Mouse (Mus musculus): Measurements from ENCODE around the gene Hmga1b. TPM values are rescaled to one million over a fixed set of nuclear protein-coding genes. Genes with fewer than 3 reads are reported as not detected.
"Not testable (repeated sequence)": the region's sequence is repeated elsewhere in the genome, so short reads cannot be mapped to it uniquely, and the experiment has no call there.

The Hmga1b gene
- polyA plus RNA-seq, 1 experiment from 2014 or later: 3.0 TPM

DNA sequence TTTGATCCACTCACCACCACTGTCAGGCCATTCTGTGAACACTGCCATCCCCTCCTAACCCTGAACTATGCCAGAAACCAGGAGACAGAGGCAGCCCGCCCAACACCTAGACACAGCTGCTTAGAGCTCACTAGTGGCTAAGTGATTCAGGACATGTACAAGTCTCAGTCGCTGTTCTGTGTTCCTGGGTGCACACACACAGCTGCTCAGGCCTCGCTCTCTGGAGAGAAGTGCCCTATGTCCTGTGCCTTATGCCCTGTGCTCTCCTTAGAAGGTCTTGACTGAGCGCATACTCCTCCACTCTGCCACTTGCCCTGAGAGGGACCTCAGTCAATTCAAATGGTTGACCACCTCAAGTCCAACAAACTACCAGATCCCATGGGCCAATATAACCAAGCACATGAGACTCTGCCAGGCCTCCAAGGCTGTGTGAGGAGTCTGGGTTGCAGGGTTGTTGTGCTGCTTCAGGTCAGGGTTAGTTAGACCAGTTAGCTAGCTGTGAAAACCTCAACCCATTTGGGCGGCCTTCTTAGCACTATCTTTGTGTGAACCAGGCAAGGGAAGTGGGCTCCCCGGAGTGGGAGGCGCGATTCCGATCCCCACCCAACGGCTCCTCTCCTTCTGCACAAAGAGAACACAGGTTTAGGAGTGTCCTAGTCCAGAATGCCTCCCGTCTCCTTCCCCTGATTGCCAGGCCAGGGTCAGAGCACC, 33.9 kb upstream of the Hmga1b start:
- no peak overlapping the region for H3K4me3 ChIP-seq (ENCODE audit: low read depth, low read length)
- no peak for ATAC-seq (ENCODE audit: low read depth)
- H3K4me2 ChIP-seq (ENCODE audit: low read depth, low read length): 0 out of 2 replicates have a peak overlapping the region, but pooled peaks have one; percentile 41
- H3K9ac ChIP-seq (ENCODE audit: low read depth, low read length): no peak overlapping the region
- H3K27ac ChIP-seq (replicated peaks; ENCODE audit: low read depth, low read length): no peak overlapping the region
- WGBS: 75% methylated on average over 11 of the region's 11 CpGs
- H3K36me3 ChIP-seq (ENCODE audit: control insufficient read depth, insufficient read depth, low read length): 0 out of 2 replicates have a peak, but pooled peaks cover 5% of the 10 kb centered on the region
- H3K4me1 ChIP-seq (ENCODE audit: control insufficient read depth, insufficient read depth, low read length): peaks cover 13% of the 10 kb centered on the region; the same call in 1 of the 2 replicates
- H3K9me3 ChIP-seq (ENCODE audit: control insufficient read depth, low read length): no peaks in the 10 kb centered on the region
- H3K27me3 ChIP-seq (replicated peaks; ENCODE audit: control insufficient read depth, insufficient read depth, low read length): no peaks in the 10 kb centered on the region
- DNase-seq (ENCODE audit: low spot score): no peak

DNA sequence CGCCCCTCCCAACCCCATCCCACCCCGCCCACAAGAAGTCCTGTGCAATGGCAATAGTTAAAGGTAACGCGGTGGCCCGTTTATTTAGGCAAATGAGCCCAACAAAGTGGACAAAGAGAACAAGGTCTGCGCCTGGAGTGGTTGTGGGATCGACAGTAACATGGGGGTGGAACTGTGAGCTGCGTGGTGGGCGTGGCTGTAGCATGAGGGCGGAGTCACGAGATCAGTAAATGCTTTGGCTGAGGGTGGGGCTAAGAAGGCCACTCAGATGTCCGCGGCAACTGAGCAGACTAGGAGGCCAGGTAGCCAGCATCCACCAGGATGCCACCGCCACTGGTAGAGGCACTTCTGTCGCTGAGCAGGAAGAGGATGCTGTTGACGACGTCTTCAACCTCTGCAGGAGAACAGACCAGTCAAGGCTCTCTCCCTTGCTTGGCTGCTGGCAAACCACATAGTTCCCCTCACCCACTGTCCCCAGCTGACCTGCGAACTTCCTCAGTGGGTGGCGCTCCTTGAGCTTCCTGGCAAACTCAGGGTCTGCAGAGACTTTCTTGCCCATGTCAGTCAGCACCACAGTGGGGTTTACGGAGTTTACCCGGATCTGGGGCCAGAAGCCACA, 33.1 kb upstream of the Hmga1b start:
- DNase-seq (ENCODE audit: low spot score): peak; percentile 73
- not testable (repeated sequence) for H3K36me3 ChIP-seq (ENCODE audit: control insufficient read depth, insufficient read depth, low read length); H3K9ac ChIP-seq (ENCODE audit: low read depth, low read length); ATAC-seq (ENCODE audit: low read depth); H3K9me3 ChIP-seq (ENCODE audit: control insufficient read depth, low read length); H3K4me3 ChIP-seq (ENCODE audit: low read depth, low read length); H3K27ac ChIP-seq (replicated peaks; ENCODE audit: low read depth, low read length); H3K27me3 ChIP-seq (replicated peaks; ENCODE audit: control insufficient read depth, insufficient read depth, low read length)
- WGBS: 3% methylated on average over 17 of the region's 21 CpGs
- H3K4me1 ChIP-seq (ENCODE audit: control insufficient read depth, insufficient read depth, low read length): peaks cover 13% of the 10 kb centered on the region; the same call in 1 of the 2 replicates
- peak overlapping the region; percentile 41 for H3K4me2 ChIP-seq (ENCODE audit: low read depth, low read length)

DNA sequence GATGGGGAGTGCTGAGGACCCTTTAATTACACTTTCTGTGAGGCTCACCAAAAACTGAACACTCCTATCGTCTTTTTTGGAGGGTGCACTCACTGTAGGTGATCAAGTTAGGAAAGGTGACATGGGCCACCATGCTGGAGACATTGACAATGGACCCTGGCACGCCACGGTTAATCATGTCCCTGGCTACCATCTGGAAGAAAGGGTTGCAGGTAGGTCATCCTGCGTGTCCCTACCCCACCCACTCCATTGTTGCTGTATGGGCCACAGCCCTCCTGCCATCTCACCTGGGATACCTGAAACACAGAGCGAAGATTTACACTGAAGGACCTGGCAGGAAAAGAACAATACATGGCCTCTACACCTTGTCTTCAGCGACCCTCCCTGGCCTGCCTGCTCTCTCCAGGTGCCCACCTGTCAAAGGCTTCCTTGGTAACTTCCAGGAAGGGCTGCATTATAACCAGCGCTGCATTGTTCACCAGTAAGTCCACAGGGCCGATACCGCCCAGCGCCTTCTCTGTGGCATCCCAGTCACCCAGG, 32.2 kb upstream of the Hmga1b start:
- Histone ChIP-seq H3K4me1 (ENCODE audit: control insufficient read depth, insufficient read depth, low read length) (peaks cover 13% of the 10 kb centered on the region; the same call in 1 of the 2 replicates), H3K9me3 (ENCODE audit: control insufficient read depth, low read length) (no peaks in the 10 kb centered on the region), H3K4me3 (ENCODE audit: low read depth, low read length) (no peak overlapping the region), H3K27ac (replicated peaks; ENCODE audit: low read depth, low read length) (no peak overlapping the region), H3K27me3 (replicated peaks; ENCODE audit: control insufficient read depth, insufficient read depth, low read length) (no peaks in the 10 kb centered on the region), H3K36me3 (ENCODE audit: control insufficient read depth, insufficient read depth, low read length) (no peaks in the 10 kb centered on the region), H3K4me2 (ENCODE audit: low read depth, low read length) (no peak overlapping the region), H3K9ac (ENCODE audit: low read depth, low read length) (no peak overlapping the region)
- WGBS: 90% methylated on average over 10 of the region's 10 CpGs
- DNase-seq (ENCODE audit: low spot score) (no peak), ATAC-seq (ENCODE audit: low read depth) (no peak)

DNA sequence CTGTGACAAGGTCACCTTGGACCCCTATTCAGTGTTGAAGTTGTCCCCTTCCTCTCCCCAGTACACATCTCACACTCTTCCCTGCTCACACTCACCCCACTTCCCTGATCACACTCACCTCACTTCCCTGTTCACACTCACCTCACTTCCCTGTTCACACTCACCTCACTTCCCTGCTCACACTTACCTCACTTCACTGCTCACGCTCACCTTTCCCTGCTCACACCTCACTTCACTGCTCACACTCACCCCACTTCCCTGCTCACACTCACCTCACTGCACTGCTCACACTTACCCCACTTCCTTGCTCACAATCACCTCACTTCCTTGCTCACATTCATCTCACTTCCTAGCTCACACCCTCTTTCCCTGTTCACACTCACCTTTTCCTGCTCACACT, 31.2 kb upstream of the Hmga1b start:
- Histone ChIP-seq H3K4me2 (ENCODE audit: low read depth, low read length) (peak overlapping the region; percentile 12), H3K4me1 (ENCODE audit: control insufficient read depth, insufficient read depth, low read length) (peaks cover 11% of the 10 kb centered on the region; the same call in 1 of the 2 replicates), H3K4me3 (ENCODE audit: low read depth, low read length) (no peak overlapping the region), H3K27me3 (replicated peaks; ENCODE audit: control insufficient read depth, insufficient read depth, low read length) (no peaks in the 10 kb centered on the region), H3K9ac (ENCODE audit: low read depth, low read length) (no peak overlapping the region), H3K27ac (replicated peaks; ENCODE audit: low read depth, low read length) (no peak overlapping the region), H3K9me3 (ENCODE audit: control insufficient read depth, low read length) (no peaks in the 10 kb centered on the region), H3K36me3 (ENCODE audit: control insufficient read depth, insufficient read depth, low read length) (no peaks in the 10 kb centered on the region)
- ATAC-seq (ENCODE audit: low read depth) (no peak), DNase-seq (ENCODE audit: low spot score) (no peak)
- 93% methylated on average over 1 of the region's 1 CpGs for WGBS

DNA sequence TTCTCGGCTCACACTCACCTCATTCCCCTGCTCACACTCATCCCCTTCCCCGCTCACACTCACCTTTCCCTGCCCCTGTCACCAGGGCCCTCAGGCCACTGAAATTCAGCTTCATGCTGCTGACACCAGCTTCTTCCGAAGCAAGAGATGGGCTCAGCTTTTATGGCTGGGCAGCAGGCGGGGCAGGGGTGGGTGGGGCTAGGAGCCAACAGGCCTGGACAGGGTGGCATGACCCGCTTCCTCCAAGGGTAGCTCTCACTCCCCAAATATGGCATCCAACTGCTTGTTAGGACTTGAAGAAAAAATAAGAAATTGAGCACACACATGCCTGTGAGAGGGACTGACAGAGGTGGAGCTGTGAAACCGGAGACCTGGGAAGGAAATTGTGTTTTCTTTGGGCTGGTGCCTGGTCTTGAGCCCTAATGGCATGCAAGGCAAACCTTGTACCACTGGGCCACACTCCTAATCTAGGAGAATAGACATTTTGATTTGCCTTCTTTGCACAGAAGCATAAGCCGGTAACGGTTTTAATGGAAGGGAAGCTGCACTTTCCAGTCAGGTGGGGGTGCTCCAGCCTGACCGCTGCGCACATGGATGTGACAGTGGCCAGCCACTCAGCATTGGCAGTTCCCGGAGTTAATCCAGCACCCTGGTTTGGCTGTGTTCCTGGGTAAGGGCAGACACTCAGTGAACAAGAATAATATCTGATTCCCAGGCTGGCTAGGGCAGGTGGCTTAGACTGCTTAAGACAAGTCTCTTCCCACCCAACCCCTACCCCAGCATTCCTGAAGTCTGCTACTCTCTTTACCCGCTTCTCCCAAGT, 30.5 kb upstream of the Hmga1b start, which contains the start of gene Cbr2:
Cbr2 (minus strand) TSS at position 257 of the 823 bp plus-strand sequence.
- no peak within 1 kb of the TSS for H3K9ac ChIP-seq (ENCODE audit: low read depth, low read length)
- no peak within 1 kb of the TSS for H3K4me3 ChIP-seq (ENCODE audit: low read depth, low read length)
- H3K4me2 ChIP-seq (ENCODE audit: low read depth, low read length): peak within 1 kb of the TSS; percentile 12
- H3K9me3 ChIP-seq (ENCODE audit: control insufficient read depth, low read length): no peaks in the 10 kb centered on the region
- WGBS: 57% methylated on average over 12 of the region's 12 CpGs
- no peaks in the 10 kb centered on the region for H3K36me3 ChIP-seq (ENCODE audit: control insufficient read depth, insufficient read depth, low read length)
- H3K4me1 ChIP-seq (ENCODE audit: control insufficient read depth, insufficient read depth, low read length): peaks cover 6% of the 10 kb centered on the region; the same call in 1 of the 2 replicates
- DNase-seq (ENCODE audit: low spot score) (peak; percentile 81), ATAC-seq (ENCODE audit: low read depth) (peak; percentile 38; the same call in 1 of the 2 replicates)
- H3K27ac ChIP-seq (replicated peaks; ENCODE audit: low read depth, low read length): peak within 1 kb of the TSS; percentile 52; the same call in 1 of the 2 replicates
- H3K27me3 ChIP-seq (replicated peaks; ENCODE audit: control insufficient read depth, insufficient read depth, low read length): no peaks in the 10 kb centered on the region

DNA sequence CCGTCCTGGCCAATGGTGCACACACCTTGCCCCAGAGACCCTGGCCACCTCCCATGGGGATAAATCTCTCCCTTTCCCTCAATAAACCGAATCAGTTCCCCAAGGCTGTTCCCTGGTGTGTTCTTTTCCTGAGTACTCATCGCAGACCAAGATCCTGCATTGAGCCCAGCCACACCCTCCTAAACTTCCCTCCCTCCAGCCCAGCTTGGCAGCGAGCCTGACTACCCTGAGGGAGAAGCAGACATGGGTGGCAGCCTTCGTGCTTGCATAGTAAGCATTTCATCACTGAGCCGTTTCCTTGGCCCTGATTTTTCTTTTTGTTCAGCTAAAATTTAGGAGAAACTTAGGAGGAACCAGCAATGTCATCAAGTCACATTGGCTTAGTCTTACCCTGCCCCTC, 29.1 kb upstream of the Hmga1b start:
- H3K9me3 ChIP-seq (ENCODE audit: control insufficient read depth, low read length): no peaks in the 10 kb centered on the region
- no peak overlapping the region for H3K27ac ChIP-seq (replicated peaks; ENCODE audit: low read depth, low read length)
- no peak overlapping the region for H3K9ac ChIP-seq (ENCODE audit: low read depth, low read length)
- no peak for ATAC-seq (ENCODE audit: low read depth)
- H3K27me3 ChIP-seq (replicated peaks; ENCODE audit: control insufficient read depth, insufficient read depth, low read length): no peaks in the 10 kb centered on the region
- no peak overlapping the region for H3K4me2 ChIP-seq (ENCODE audit: low read depth, low read length)
- H3K36me3 ChIP-seq (ENCODE audit: control insufficient read depth, insufficient read depth, low read length): no peaks in the 10 kb centered on the region
- peak; percentile 77 for DNase-seq (ENCODE audit: low spot score)
- WGBS: 39% methylated on average over 6 of the region's 6 CpGs
- no peak overlapping the region for H3K4me3 ChIP-seq (ENCODE audit: low read depth, low read length)
- peaks cover 6% of the 10 kb centered on the region; the same call in 1 of the 2 replicates for H3K4me1 ChIP-seq (ENCODE audit: control insufficient read depth, insufficient read depth, low read length)

DNA sequence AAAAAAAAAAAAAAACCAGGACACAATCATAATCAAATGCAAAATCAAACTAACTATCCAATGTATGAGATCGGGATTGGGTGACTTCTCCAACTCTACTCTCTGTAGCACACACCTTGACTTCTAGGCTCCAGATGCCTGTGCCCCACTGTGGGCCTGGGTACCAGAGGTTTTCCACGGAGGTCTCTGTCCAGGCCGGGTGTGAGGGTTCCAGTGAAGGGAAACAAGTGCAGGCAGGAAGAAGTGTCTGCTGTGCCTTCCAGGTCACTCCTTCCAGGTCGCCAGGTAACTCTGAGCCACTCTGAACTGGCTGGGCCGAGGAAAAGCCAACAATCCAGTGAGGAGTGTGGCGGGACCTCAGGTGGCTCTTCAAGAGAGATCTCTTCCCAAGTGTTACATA, 26.2 kb upstream of the Hmga1b start:
- 71% methylated on average over 6 of the region's 6 CpGs for WGBS

DNA sequence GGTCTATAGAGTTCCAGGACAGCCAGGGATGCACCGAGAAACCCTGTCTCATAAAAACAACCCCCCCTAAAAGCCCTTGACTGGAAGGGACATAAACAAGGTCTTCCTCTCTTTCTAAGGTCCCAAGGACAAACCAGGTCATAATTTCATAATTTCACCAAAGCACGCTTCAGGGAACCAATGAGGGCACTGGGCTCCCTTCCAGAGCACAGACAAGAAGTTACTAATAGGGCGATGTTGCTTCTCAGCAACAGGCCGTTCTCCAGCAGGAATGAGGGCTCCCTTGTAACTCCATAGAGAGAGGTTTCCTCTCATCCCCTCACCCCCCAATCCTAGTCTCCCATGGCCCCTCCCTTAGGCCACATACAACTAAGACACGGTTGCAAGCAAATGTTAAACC, 21.6 kb upstream of the Hmga1b start:
- Histone ChIP-seq H3K9me3 (ENCODE audit: control insufficient read depth, low read length) (no peaks in the 10 kb centered on the region), H3K27ac (replicated peaks; ENCODE audit: low read depth, low read length) (no peak overlapping the region), H3K4me3 (ENCODE audit: low read depth, low read length) (no peak overlapping the region), H3K27me3 (replicated peaks; ENCODE audit: control insufficient read depth, insufficient read depth, low read length) (no peaks in the 10 kb centered on the region), H3K4me1 (ENCODE audit: control insufficient read depth, insufficient read depth, low read length) (no peaks in the 10 kb centered on the region), H3K4me2 (ENCODE audit: low read depth, low read length) (no peak overlapping the region), H3K36me3 (ENCODE audit: control insufficient read depth, insufficient read depth, low read length) (no peaks in the 10 kb centered on the region), H3K9ac (ENCODE audit: low read depth, low read length) (no peak overlapping the region)
- no peak for DNase-seq (ENCODE audit: low spot score)
- WGBS: 91% methylated on average over 5 of the region's 5 CpGs
- no peak for ATAC-seq (ENCODE audit: low read depth)

More for the DNA sequence above, 26.2 kb upstream of the Hmga1b start:
- Histone ChIP-seq H3K27ac (replicated peaks; ENCODE audit: low read depth, low read length) (no peak overlapping the region), H3K36me3 (ENCODE audit: control insufficient read depth, insufficient read depth, low read length) (no peaks in the 10 kb centered on the region), H3K27me3 (replicated peaks; ENCODE audit: control insufficient read depth, insufficient read depth, low read length) (no peaks in the 10 kb centered on the region), H3K4me1 (ENCODE audit: control insufficient read depth, insufficient read depth, low read length) (peaks cover 6% of the 10 kb centered on the region; the same call in 1 of the 2 replicates), H3K9me3 (ENCODE audit: control insufficient read depth, low read length) (no peaks in the 10 kb centered on the region), H3K4me3 (ENCODE audit: low read depth, low read length) (no peak overlapping the region), H3K9ac (ENCODE audit: low read depth, low read length) (no peak overlapping the region), H3K4me2 (ENCODE audit: low read depth, low read length) (no peak overlapping the region)
- no peak for DNase-seq (ENCODE audit: low spot score)
- no peak for ATAC-seq (ENCODE audit: low read depth)

Data from embryonic facial prominence, embryonic 14.5 days (tissue).